Mouse (Mus musculus) midbrain, embryonic 13.5 days (tissue): ENCODE measurements at regions not wholly inside any gene's neighbourhood (a gene's known extent, or its start where the extent isn't known, plus 50 kb on each side); places are given as distances from the start of the nearest gene placed in this dataset.

Experiments used
- ATAC-seq: fragments of 200-750 bp; cut with Nextera tagmentation; 2 replicates; pipeline ENCODE4 v1.8.0; 2017; ENCODE audit warnings: mild to moderate bottlenecking, moderate TSS enrichment, moderate library complexity
- H3K27ac ChIP-seq: fragments of 300-500 bp; sonication (generic); 2 replicates; pipeline ENCODE4 v1.5.1; 2015; ENCODE audit warnings: inconsistent platforms, mild to moderate bottlenecking, moderate library complexity
- H3K27me3 ChIP-seq: fragments of 300-500 bp; sonication (generic); 2 replicates; pipeline ENCODE4 v1.6.1; 2015; ENCODE audit warnings: mild to moderate bottlenecking, inconsistent platforms
- H3K36me3 ChIP-seq: fragments of 300-500 bp; sonication (generic); 2 replicates; pipeline ENCODE4 v1.6.1; 2015; ENCODE audit warnings: mild to moderate bottlenecking, inconsistent platforms
- H3K4me1 ChIP-seq: fragments of 300-500 bp; sonication (generic); replicated peaks from 2 replicates; pipeline ENCODE4 v1.6.1; 2015; ENCODE audit warnings: inconsistent platforms
- H3K4me2 ChIP-seq: fragments of 300-500 bp; sonication (generic); replicated peaks from 2 replicates; pipeline ENCODE4 v1.6.1; 2015; ENCODE audit warnings: moderate library complexity, mild to moderate bottlenecking, inconsistent platforms
- H3K4me3 ChIP-seq: fragments of 300-500 bp; sonication (generic); replicated peaks from 2 replicates; pipeline ENCODE4 v1.5.1; 2015; ENCODE audit warnings: mild to moderate bottlenecking, inconsistent platforms
- H3K9ac ChIP-seq: fragments of 300-500 bp; sonication (generic); replicated peaks from 2 replicates; pipeline ENCODE4 v1.6.1; 2015; ENCODE audit warnings: mild to moderate bottlenecking, inconsistent platforms
- H3K9me3 ChIP-seq: fragments of 300-500 bp; sonication (generic); 2 replicates; pipeline ENCODE4 v1.6.1; 2016; ENCODE audit warnings: mild to moderate bottlenecking, inconsistent platforms
- WGBS: fragments of 180-500 bp; shearing (Covaris S2); methylation state at CpG from one replicate; pipeline ENCODE4 v1.1.7; 2015; 5-methylcytosine and 5-hydroxymethylcytosine counted together

- WGBS, result 91% methylated on average over 2 of the region's 2 CpGs
- no peak overlapping the region for H3K9ac ChIP-seq
- no peak for ATAC-seq
- no peak overlapping the region for H3K4me3 ChIP-seq
- no peaks in the 10 kb centered on the region for H3K9me3 ChIP-seq
- H3K4me2 ChIP-seq, result no peak overlapping the region
- H3K27me3 ChIP-seq, result no peaks in the 10 kb centered on the region
- no peaks in the 10 kb centered on the region for H3K36me3 ChIP-seq
- H3K4me1 ChIP-seq, result no peaks in the 10 kb centered on the region
- H3K27ac ChIP-seq, result no peak overlapping the region
These were observed 177.5 kb upstream of the Gm10192 start for GRCm38 (mm10) chr4:97360473-97360872.

GRCm38 (mm10) chr4:97357958-97358357 lies 175.0 kb upstream of the Gm10192 start:
- no peak overlapping the region for H3K4me3 ChIP-seq
- ATAC-seq, result no peak

GRCm38 (mm10) chr4:97346799-97347198 lies 163.8 kb upstream of the Gm10192 start:
- Histone ChIP-seq H3K36me3 (no peaks in the 10 kb centered on the region), H3K9ac (no peak overlapping the region), H3K4me1 (no peaks in the 10 kb centered on the region), H3K9me3 (no peaks in the 10 kb centered on the region), H3K27ac (no peak overlapping the region), H3K4me2 (no peak overlapping the region), H3K27me3 (no peaks in the 10 kb centered on the region), H3K4me3 (no peak overlapping the region)
- whole genome bisulfite sequencing, result 72% methylated on average over 3 of the region's 3 CpGs
- ATAC-seq, result no peak

More at GRCm38 (mm10) chr4:97357958-97358357, 175.0 kb upstream of the Gm10192 start:
- Histone ChIP-seq H3K4me2 (no peak overlapping the region), H3K9me3 (no peaks in the 10 kb centered on the region), H3K4me1 (no peaks in the 10 kb centered on the region), H3K9ac (no peak overlapping the region), H3K36me3 (no peaks in the 10 kb centered on the region), H3K27me3 (no peaks in the 10 kb centered on the region), H3K27ac (no peak overlapping the region)
- WGBS, result 79% methylated on average over 1 of the region's 1 CpGs

- H3K36me3 ChIP-seq, result no peaks in the 10 kb centered on the region
- 72% methylated on average over 2 of the region's 2 CpGs for WGBS
These were observed 161.4 kb upstream of the Gm10192 start for GRCm38 (mm10) chr4:97344335-97344734.

GRCm38 (mm10) chr4:97343378-97343777 lies 160.4 kb upstream of the Gm10192 start:
- no peak for ATAC-seq
- Histone ChIP-seq H3K36me3 (no peaks in the 10 kb centered on the region), H3K4me1 (no peaks in the 10 kb centered on the region), H3K27me3 (no peaks in the 10 kb centered on the region), H3K4me3 (no peak overlapping the region), H3K4me2 (no peak overlapping the region), H3K9me3 (no peaks in the 10 kb centered on the region), H3K9ac (no peak overlapping the region), H3K27ac (no peak overlapping the region)
- WGBS, result 92% methylated on average over 1 of the region's 1 CpGs

More at GRCm38 (mm10) chr4:97344335-97344734, 161.4 kb upstream of the Gm10192 start:
- Histone ChIP-seq H3K9ac (no peak overlapping the region), H3K4me3 (no peak overlapping the region), H3K4me1 (no peaks in the 10 kb centered on the region), H3K4me2 (no peak overlapping the region), H3K9me3 (no peaks in the 10 kb centered on the region), H3K27me3 (no peaks in the 10 kb centered on the region), H3K27ac (no peak overlapping the region)
- no peak for ATAC-seq
